Mouse (Mus musculus) midbrain, embryonic 14.5 days (tissue): ENCODE measurements around the gene Epas1. TPM values are rescaled to one million over a fixed set of nuclear protein-coding genes. Genes with fewer than 3 reads are reported as not detected.

Source experiments
- ATAC-seq: fragments of 200-750 bp; cut with Nextera tagmentation; 2 replicates; pipeline ENCODE4 v1.8.0; 2017; ENCODE audit warnings: moderate number of reproducible peaks, moderate library complexity; ENCODE audit not compliant: low FRiP score, low TSS enrichment
- DNase-seq: peaks from one replicate; pipeline ENCODE4 v3.0.0-alpha.2; 2015
- H3K27ac ChIP-seq: fragments of 300-500 bp; sonication (generic); replicated peaks from 2 replicates; pipeline ENCODE4 v1.5.1; 2014; ENCODE audit warnings: mild to moderate bottlenecking, low read depth, low read length, moderate library complexity
- H3K27me3 ChIP-seq: fragments of 300-500 bp; sonication (generic); 2 replicates; pipeline ENCODE4 v1.6.1; 2014; ENCODE audit warnings: low read length, control low read depth, mixed read lengths; ENCODE audit not compliant: control insufficient read depth, insufficient read depth
- H3K36me3 ChIP-seq: fragments of 300-500 bp; sonication (generic); 2 replicates; pipeline ENCODE4 v1.6.1; 2014; ENCODE audit warnings: low read length, control low read depth; ENCODE audit not compliant: control insufficient read depth, insufficient read depth
- H3K4me1 ChIP-seq: fragments of 300-500 bp; sonication (generic); 2 replicates; pipeline ENCODE4 v1.6.1; 2014; ENCODE audit warnings: mild to moderate bottlenecking, antibody characterized with exemption, low read length, control low read depth; ENCODE audit not compliant: control insufficient read depth, insufficient read depth
- H3K4me2 ChIP-seq: fragments of 300-500 bp; sonication (generic); 2 replicates; pipeline ENCODE4 v1.6.1; 2014; ENCODE audit warnings: mild to moderate bottlenecking, low read length, moderate library complexity
- H3K4me3 ChIP-seq: fragments of 300-500 bp; sonication (generic); replicated peaks from 2 replicates; pipeline ENCODE4 v1.5.1; 2014; ENCODE audit warnings: low read depth, low read length
- H3K9ac ChIP-seq: fragments of 300-500 bp; sonication (generic); replicated peaks from 2 replicates; pipeline ENCODE4 v1.6.1; 2014; ENCODE audit warnings: mild to moderate bottlenecking, low read length, moderate library complexity
- H3K9me3 ChIP-seq: fragments of 300-500 bp; sonication (generic); 2 replicates; pipeline ENCODE4 v1.6.1; 2016; ENCODE audit warnings: low read length, control low read depth, mixed read lengths; ENCODE audit not compliant: control insufficient read depth
- whole genome bisulfite sequencing: fragments of 180-500 bp; shearing (Covaris S2); extraction: QIAGEN DNeasy Blood & Tissue Kit; methylation state at CpG from one replicate; pipeline ENCODE4 v1.1.7; 2014; 5-methylcytosine and 5-hydroxymethylcytosine counted together
- polyA plus RNA-seq: library from polyadenylated mRNA; unstranded; fragments of >200 nt; fragmentation: Nextera tagmentation; extraction: Ambion mirVana; gene quantifications from 2 replicates; pipeline ENCODE4 v1.2.1, GENCODE M21; 2014

Epas1 gene
- polyA plus RNA-seq, 1 experiment from 2014 or later, result 9.8 TPM

- Histone ChIP-seq H3K27me3 (peaks cover 29% of the 10 kb centered on the region; the same call in 1 of the 2 replicates), H3K9ac (no peak overlapping the region), H3K4me1 (no peaks in the 10 kb centered on the region), H3K36me3 (no peaks in the 10 kb centered on the region), H3K9me3 (no peaks in the 10 kb centered on the region), H3K27ac (no peak overlapping the region), H3K4me2 (no peak overlapping the region), H3K4me3 (no peak overlapping the region)
- WGBS, result 90% methylated on average over 4 of the region's 4 CpGs
- no peak for DNase-seq
- no peak for ATAC-seq
Observed at GRCm38 (mm10) chr17:86880461-86881044, 127.1 kb downstream of the Epas1 start.

Other genes starting within 250 kb of the Epas1 start
- gene Gm10309, start 248.5 kb upstream of the Epas1 start, polyA plus RNA-seq, result 0.13 TPM in 1 of 2 replicates, not detected in the other
- gene Tmem247, start 163.6 kb downstream of the Epas1 start, polyA plus RNA-seq, result not detected in 2 replicates
- gene Atp6v1e2, start 194.2 kb downstream of the Epas1 start, polyA plus RNA-seq, result not detected in 2 replicates
- gene Rhoq, start 209.4 kb downstream of the Epas1 start, polyA plus RNA-seq, result 7.4 and 9.6 TPM in 2 replicates